Mouse (Mus musculus) liver, postnatal 0 days (tissue): ENCODE measurements at regions not wholly inside any gene's neighbourhood (a gene's known extent, or its start where the extent isn't known, plus 50 kb on each side); places are given as distances from the start of the nearest gene placed in this dataset.
"Not testable (repeated sequence)": the region's sequence is repeated elsewhere in the genome, so short reads cannot be mapped to it uniquely, and the experiment has no call there.

ENCODE experiments used
- ATAC-seq: fragments of 200-750 bp; cut with Nextera tagmentation; 2 replicates; pipeline ENCODE4 v1.8.0; 2017; ENCODE audit warnings: mild to moderate bottlenecking, moderate library complexity
- DNase-seq: peaks from one replicate; pipeline ENCODE4 v3.0.0-alpha.2; 2016
- H3K27ac ChIP-seq: fragments of 300-500 bp; sonication (generic); 2 replicates; pipeline ENCODE4 v1.5.1; 2014; ENCODE audit warnings: antibody characterized with exemption, moderate library complexity, mild to moderate bottlenecking, low read depth
- H3K27me3 ChIP-seq: fragments of 300-500 bp; sonication (generic); 2 replicates; pipeline ENCODE4 v1.6.1; 2014; ENCODE audit warnings: low read length, control low read depth, mixed read lengths; ENCODE audit not compliant: insufficient read depth
- H3K36me3 ChIP-seq: fragments of 300-500 bp; sonication (generic); replicated peaks from 2 replicates; pipeline ENCODE4 v1.6.1; 2014; ENCODE audit warnings: mild to moderate bottlenecking, control low read depth, low read length, moderate library complexity, mixed read lengths; ENCODE audit not compliant: insufficient read depth
- H3K4me1 ChIP-seq: fragments of 300-500 bp; sonication (generic); 2 replicates; pipeline ENCODE4 v1.6.1; 2014; ENCODE audit warnings: antibody characterized with exemption, mild to moderate bottlenecking, control low read depth; ENCODE audit not compliant: insufficient read depth
- H3K4me2 ChIP-seq: fragments of 300-500 bp; sonication (generic); 2 replicates; pipeline ENCODE4 v1.6.1; 2014; ENCODE audit warnings: low read depth, mild to moderate bottlenecking, low read length, moderate library complexity, mixed read lengths
- H3K4me3 ChIP-seq: fragments of 300-500 bp; sonication (generic); 2 replicates; pipeline ENCODE4 v1.5.1; 2014; ENCODE audit warnings: low read depth, low read length
- H3K9ac ChIP-seq: fragments of 300-500 bp; sonication (generic); replicated peaks from 2 replicates; pipeline ENCODE4 v1.6.1; 2014; ENCODE audit warnings: mild to moderate bottlenecking, moderate library complexity
- H3K9me3 ChIP-seq: fragments of 300-500 bp; sonication (generic); 2 replicates; pipeline ENCODE4 v1.6.1; 2016; ENCODE audit warnings: mild to moderate bottlenecking, control low read depth, low read length, mixed read lengths
- CTCF ChIP-seq: sonication (generic); IDR thresholded peaks from 2 replicates; pipeline ENCODE4 v1.5.1; 2016; ENCODE audit warnings: antibody characterized with exemption, low read depth
- EP300 ChIP-seq: IDR thresholded peaks from 2 replicates; pipeline ENCODE4 v1.6.1; 2016; ENCODE audit warnings: antibody characterized with exemption, low read depth, mild to moderate bottlenecking
- whole genome bisulfite sequencing: fragments of 180-500 bp; shearing (Covaris S2); extraction: QIAGEN DNeasy Blood & Tissue Kit; methylation state at CpG from one replicate; pipeline ENCODE4 v1.1.7; 2014; ENCODE audit not compliant: insufficient replicate concordance; 5-methylcytosine and 5-hydroxymethylcytosine counted together

- Histone ChIP-seq H3K27ac (no peak overlapping the region), H3K9me3 (no peaks in the 10 kb centered on the region), H3K4me1 (no peaks in the 10 kb centered on the region), H3K36me3 (no peaks in the 10 kb centered on the region), H3K9ac (no peak overlapping the region), H3K4me2 (no peak overlapping the region), H3K4me3 (no peak overlapping the region), H3K27me3 (no peaks in the 10 kb centered on the region)
- DNase-seq (peak; percentile 17), ATAC-seq (no peak)
- WGBS, result 65% methylated on average over 8 of the region's 8 CpGs
- TF ChIP-seq CTCF, result no peak
- no peak for TF ChIP-seq EP300
Measured at GRCm38 (mm10) chr6:37642701-37643121, 112.7 kb downstream of the Akr1d1 start.

DNA sequence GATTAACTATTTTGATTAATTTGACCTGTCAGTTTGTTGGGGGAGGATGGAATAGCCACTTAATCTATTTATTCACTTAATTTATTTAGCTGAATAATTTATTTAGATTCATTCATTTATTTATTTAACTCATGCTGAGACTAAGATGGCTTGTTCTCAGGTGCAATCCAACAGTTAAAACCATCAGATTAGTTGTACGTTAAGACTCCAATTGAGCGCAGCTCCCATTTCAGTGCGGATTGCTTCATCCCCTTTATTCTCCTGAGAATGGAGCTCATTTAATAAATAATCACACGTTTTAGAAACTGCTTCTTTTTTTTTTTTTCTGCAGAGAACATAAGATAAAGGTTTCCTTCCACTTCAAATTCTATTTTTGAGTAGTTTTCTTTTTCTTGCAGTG lies 113.2 kb downstream of the Akr1d1 start:
- Histone ChIP-seq H3K36me3 (no peaks in the 10 kb centered on the region), H3K9ac (no peak overlapping the region), H3K27ac (no peak overlapping the region), H3K4me3 (no peak overlapping the region), H3K27me3 (no peaks in the 10 kb centered on the region), H3K4me2 (no peak overlapping the region), H3K9me3 (no peaks in the 10 kb centered on the region), H3K4me1 (no peaks in the 10 kb centered on the region)
- 65% methylated on average over 4 of the region's 4 CpGs for WGBS
- no peak for DNase-seq
- TF ChIP-seq EP300, result no peak
- TF ChIP-seq CTCF, result no peak
- no peak for ATAC-seq

GRCm38 (mm10) chr6:37643718-37644117 lies 113.7 kb downstream of the Akr1d1 start:
- 77% methylated on average over 2 of the region's 2 CpGs for WGBS

DNA sequence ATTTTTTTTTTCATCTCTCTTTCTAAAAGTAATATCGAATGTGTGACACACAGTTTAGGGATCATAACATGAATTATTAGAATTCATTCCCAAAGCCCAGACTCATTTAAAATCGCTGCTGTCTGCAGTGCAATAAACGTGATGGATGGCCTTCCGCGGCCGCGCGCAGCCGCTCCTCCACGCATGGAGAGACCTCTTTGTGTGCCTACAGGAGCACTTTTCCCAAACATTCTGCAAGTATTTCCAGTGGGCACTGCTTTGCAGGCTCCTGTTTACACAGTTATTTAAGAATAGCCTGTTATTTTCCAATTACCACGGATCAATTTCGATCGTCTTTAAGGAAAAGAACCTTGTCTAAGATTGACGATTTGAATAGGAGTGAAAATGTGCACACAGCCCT lies 115.6 kb downstream of the Akr1d1 start:
- no peak overlapping the region for H3K27ac ChIP-seq
- no peak overlapping the region for H3K4me3 ChIP-seq
- H3K9me3 ChIP-seq, result no peaks in the 10 kb centered on the region
- no peak overlapping the region for H3K4me2 ChIP-seq
- 82% methylated on average over 14 of the region's 14 CpGs for WGBS
- ATAC-seq, result no peak
- DNase-seq, result no peak
- no peaks in the 10 kb centered on the region for H3K36me3 ChIP-seq
- H3K4me1 ChIP-seq, result no peaks in the 10 kb centered on the region
- H3K9ac ChIP-seq, result no peak overlapping the region
- no peaks in the 10 kb centered on the region for H3K27me3 ChIP-seq
- no peak for TF ChIP-seq EP300
- no peak for TF ChIP-seq CTCF

More at GRCm38 (mm10) chr6:37643718-37644117, 113.7 kb downstream of the Akr1d1 start:
- Histone ChIP-seq H3K4me2 (no peak overlapping the region), H3K4me1 (no peaks in the 10 kb centered on the region), H3K9ac (no peak overlapping the region), H3K36me3 (no peaks in the 10 kb centered on the region), H3K4me3 (no peak overlapping the region), H3K9me3 (no peaks in the 10 kb centered on the region), H3K27ac (no peak overlapping the region), H3K27me3 (no peaks in the 10 kb centered on the region)
- no peak for ATAC-seq
- DNase-seq, result no peak
- TF ChIP-seq EP300, result no peak
- TF ChIP-seq CTCF, result no peak

DNA sequence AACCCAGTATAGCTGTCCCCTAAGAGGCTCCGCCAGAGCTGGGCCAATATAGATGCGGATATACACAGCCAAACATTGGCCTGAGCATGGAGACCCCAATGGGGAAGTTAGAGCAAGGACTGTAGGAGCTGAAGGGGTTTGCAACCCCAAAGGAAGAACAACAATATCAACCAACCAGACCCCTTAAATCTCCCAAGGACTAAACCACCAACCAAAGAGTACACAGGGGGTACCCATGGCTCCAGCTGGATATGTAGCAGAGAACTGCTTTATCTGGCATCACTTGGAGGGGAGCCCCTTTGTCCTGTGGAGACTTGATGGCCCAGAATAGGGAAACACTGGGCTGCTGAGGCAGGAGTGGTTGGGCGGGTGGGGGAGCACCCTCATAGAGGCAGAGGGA lies 127.3 kb downstream of the Akr1d1 start:
- not testable (repeated sequence) for H3K4me1 ChIP-seq, H3K27me3 ChIP-seq, H3K9me3 ChIP-seq, H3K9ac ChIP-seq, ATAC-seq, H3K4me2 ChIP-seq, DNase-seq, H3K27ac ChIP-seq, H3K4me3 ChIP-seq, H3K36me3 ChIP-seq
- 72% methylated on average over 3 of the region's 3 CpGs for WGBS

DNA sequence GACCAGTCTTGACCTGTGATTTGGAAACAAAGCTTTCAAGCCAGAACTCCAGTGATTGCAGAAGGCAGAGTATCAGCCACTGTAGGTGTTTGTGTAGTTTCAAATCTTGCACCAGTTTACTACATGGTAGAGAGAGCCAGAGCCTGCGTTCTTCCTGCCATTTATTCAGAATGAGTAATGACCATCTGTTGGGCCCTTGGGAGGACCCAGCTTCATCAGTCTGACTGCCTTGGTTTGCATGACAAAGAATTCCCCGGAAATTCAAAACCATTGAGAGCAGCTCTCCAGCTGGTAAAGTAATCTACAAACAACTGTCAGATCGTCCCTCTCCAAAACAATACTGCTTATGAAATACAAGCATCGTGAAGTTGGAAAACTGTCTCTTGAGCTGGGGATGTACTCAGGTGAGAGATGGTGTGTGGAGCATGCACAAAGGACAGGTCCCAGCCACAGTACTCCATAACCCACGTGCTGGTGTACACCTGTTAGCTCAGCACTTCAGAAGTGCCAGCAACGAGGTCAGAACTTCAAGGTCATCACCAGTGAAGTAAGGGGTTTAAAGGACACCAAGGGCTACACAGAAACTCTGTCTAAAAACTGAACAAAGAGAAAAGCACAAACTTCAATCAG lies 128.2 kb downstream of the Akr1d1 start:
- Histone ChIP-seq H3K27ac (no peak overlapping the region), H3K36me3 (no peaks in the 10 kb centered on the region), H3K27me3 (no peaks in the 10 kb centered on the region), H3K9ac (no peak overlapping the region), H3K4me2 (no peak overlapping the region), H3K9me3 (no peaks in the 10 kb centered on the region), H3K4me1 (no peaks in the 10 kb centered on the region), H3K4me3 (no peak overlapping the region)
- ATAC-seq (no peak), DNase-seq (no peak)
- 65% methylated on average over 6 of the region's 6 CpGs for WGBS
- TF ChIP-seq CTCF (no peak), EP300 (no peak)

DNA sequence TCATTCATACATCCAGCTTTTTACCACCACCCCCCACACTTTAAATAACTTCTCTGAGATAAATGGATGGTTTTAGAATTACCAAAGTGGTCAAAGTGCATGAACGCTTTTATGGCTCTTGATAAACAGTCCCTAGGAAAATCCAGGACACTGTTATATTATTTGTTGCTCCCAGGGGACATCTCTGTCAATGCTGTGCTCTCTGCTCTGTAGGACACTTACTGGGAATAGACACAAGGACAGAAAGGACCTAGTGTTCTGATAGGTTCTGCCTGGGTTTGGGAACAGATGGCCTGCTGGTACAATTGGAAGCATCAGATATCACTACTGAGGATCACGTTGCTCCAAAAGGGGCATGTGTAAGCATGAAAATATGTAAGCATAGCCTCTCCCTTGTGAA lies 132.8 kb downstream of the Akr1d1 start:
- no peak overlapping the region for H3K9ac ChIP-seq
- TF ChIP-seq EP300, result no peak
- no peak for TF ChIP-seq CTCF
- WGBS, result 71% methylated on average over 2 of the region's 2 CpGs
- no peaks in the 10 kb centered on the region for H3K36me3 ChIP-seq
- no peaks in the 10 kb centered on the region for H3K27me3 ChIP-seq
- no peaks in the 10 kb centered on the region for H3K9me3 ChIP-seq
- H3K4me3 ChIP-seq, result no peak overlapping the region
- no peak overlapping the region for H3K4me2 ChIP-seq
- ATAC-seq, result no peak
- H3K4me1 ChIP-seq, result no peaks in the 10 kb centered on the region
- DNase-seq, result no peak
- H3K27ac ChIP-seq, result no peak overlapping the region
